Mouse (Mus musculus) midbrain, embryonic 10.5 days (tissue): ENCODE results near the gene Serpina11. TPM values are rescaled to one million over a fixed set of nuclear protein-coding genes. Genes with fewer than 3 reads are reported as not detected.
"Not testable (repeated sequence)": the region's sequence is repeated elsewhere in the genome, so short reads cannot be mapped to it uniquely, and the experiment has no call there.

ENCODE experiments used
- DNase-seq: peaks from one replicate; pipeline ENCODE4 v3.0.0-alpha.2; 2017; ENCODE audit warnings: low spot score
- H3K27ac ChIP-seq: fragments of 300-500 bp; sonication (generic); replicated peaks from 2 replicates; pipeline ENCODE4 v1.5.1; 2016; ENCODE audit warnings: mild to moderate bottlenecking
- H3K27me3 ChIP-seq: fragments of 300-500 bp; sonication (generic); 2 replicates; pipeline ENCODE4 v1.6.1; 2016; ENCODE audit warnings: low read depth, mild to moderate bottlenecking; ENCODE audit not compliant: poor library complexity, severe bottlenecking
- H3K36me3 ChIP-seq: fragments of 300-500 bp; sonication (generic); 2 replicates; pipeline ENCODE4 v1.6.1; 2016; ENCODE audit warnings: mild to moderate bottlenecking, moderate library complexity
- H3K4me1 ChIP-seq: fragments of 300-500 bp; sonication (generic); 2 replicates; pipeline ENCODE4 v1.6.1; 2016
- H3K4me3 ChIP-seq: fragments of 300-500 bp; sonication (generic); 2 replicates; pipeline ENCODE4 v1.5.1; 2016; ENCODE audit warnings: mild to moderate bottlenecking, moderate library complexity
- H3K9me3 ChIP-seq: fragments of 300-500 bp; sonication (generic); replicated peaks from 2 replicates; pipeline ENCODE4 v1.6.1; 2016; ENCODE audit warnings: mild to moderate bottlenecking
- WGBS: fragments of 180-500 bp; shearing (Covaris S2); methylation state at CpG from one replicate; pipeline ENCODE4 v1.1.7; 2016; 5-methylcytosine and 5-hydroxymethylcytosine counted together
- polyA plus RNA-seq: library from polyadenylated mRNA; unstranded; fragments of >200 nt; fragmentation: Nextera tagmentation; extraction: Ambion mirVana; gene quantifications from 2 replicates; pipeline ENCODE4 v1.2.1, GENCODE M21; 2016

The Serpina11 gene
- polyA plus RNA-seq, 1 experiment from 2014 or later, result not detected

GRCm38 (mm10) chr12:103962860-103963259, 26.9 kb downstream of the Serpina11 start:
- peaks cover 43% of the 10 kb centered on the region for H3K9me3 ChIP-seq
- DNase-seq, result no peak
- H3K4me3 ChIP-seq, result no peak overlapping the region
- 94% methylated on average over 8 of the region's 8 CpGs for WGBS
- H3K27ac ChIP-seq, result no peak overlapping the region
- H3K27me3 ChIP-seq, result no peaks in the 10 kb centered on the region
- H3K4me1 ChIP-seq, result no peaks in the 10 kb centered on the region
- no peaks in the 10 kb centered on the region for H3K36me3 ChIP-seq

- Histone ChIP-seq H3K36me3 (no peaks in the 10 kb centered on the region), H3K27ac (no peak overlapping the region), H3K9me3 (peaks cover 43% of the 10 kb centered on the region), H3K4me3 (no peak overlapping the region), H3K4me1 (no peaks in the 10 kb centered on the region), H3K27me3 (no peaks in the 10 kb centered on the region)
- no peak for DNase-seq
- WGBS, result 89% methylated on average over 5 of the region's 5 CpGs
Observed at GRCm38 (mm10) chr12:103962337-103962736, 27.4 kb downstream of the Serpina11 start.

GRCm38 (mm10) chr12:103961716-103962115, 28.0 kb downstream of the Serpina11 start:
- Histone ChIP-seq H3K36me3 (no peaks in the 10 kb centered on the region), H3K4me3 (no peak overlapping the region), H3K27me3 (no peaks in the 10 kb centered on the region), H3K27ac (no peak overlapping the region), H3K4me1 (no peaks in the 10 kb centered on the region), H3K9me3 (peaks cover 43% of the 10 kb centered on the region)
- 82% methylated on average over 1 of the region's 1 CpGs for WGBS
- no peak for DNase-seq

GRCm38 (mm10) chr12:103958798-103959197, 31.0 kb downstream of the Serpina11 start, which contains the start of gene Serpina1e:
TSS of gene Serpina1e (minus strand) at chr12:103958975.
- no peak for DNase-seq
- 76% methylated on average over 3 of the region's 3 CpGs for WGBS
- no peaks in the 10 kb centered on the region for H3K36me3 ChIP-seq
- peaks cover 25% of the 10 kb centered on the region for H3K9me3 ChIP-seq
- no peak within 1 kb of the TSS for H3K4me3 ChIP-seq
- H3K27ac ChIP-seq, result no peak within 1 kb of the TSS
- H3K27me3 ChIP-seq, result no peaks in the 10 kb centered on the region
- H3K4me1 ChIP-seq, result no peaks in the 10 kb centered on the region

- H3K36me3 ChIP-seq, H3K27ac ChIP-seq, H3K4me1 ChIP-seq, DNase-seq, H3K4me3 ChIP-seq, H3K27me3 ChIP-seq: not testable (repeated sequence)
- peaks cover 13% of the 10 kb centered on the region for H3K9me3 ChIP-seq
- WGBS, result 89% methylated on average over 2 of the region's 2 CpGs
Observed at GRCm38 (mm10) chr12:103956555-103956954, 33.2 kb downstream of the Serpina11 start.

- not testable (repeated sequence) for H3K27ac ChIP-seq, H3K4me3 ChIP-seq, H3K36me3 ChIP-seq, DNase-seq, H3K27me3 ChIP-seq, H3K4me1 ChIP-seq
- WGBS, result 79% methylated on average over 3 of the region's 3 CpGs
- H3K9me3 ChIP-seq, result peaks cover 16% of the 10 kb centered on the region
Observed at GRCm38 (mm10) chr12:103952972-103953371, 36.8 kb downstream of the Serpina11 start.

- peaks cover 47% of the 10 kb centered on the region for H3K9me3 ChIP-seq
- no peak overlapping the region for H3K27ac ChIP-seq
- H3K36me3 ChIP-seq, result no peaks in the 10 kb centered on the region
- WGBS, result 86% methylated on average over 4 of the region's 4 CpGs
- no peaks in the 10 kb centered on the region for H3K27me3 ChIP-seq
- no peak for DNase-seq
- no peak overlapping the region for H3K4me3 ChIP-seq
- H3K4me1 ChIP-seq, result no peaks in the 10 kb centered on the region
Observed at GRCm38 (mm10) chr12:103946243-103946642, 43.5 kb downstream of the Serpina11 start.

Other genes with a start within 250 kb of the Serpina11 start
- not detected in 2 replicates for gene Serpina1d, start 216.4 kb downstream of the Serpina11 start, polyA plus RNA-seq
- 0.09 TPM in 1 of 2 replicates, not detected in the other for gene Serpina1b, start 159.6 kb downstream of the Serpina11 start, polyA plus RNA-seq
- not detected in 2 replicates for gene Serpina1a, start 126.4 kb downstream of the Serpina11 start, polyA plus RNA-seq
- gene Serpina1c, start 85.1 kb downstream of the Serpina11 start, polyA plus RNA-seq, result not detected in 2 replicates
- not detected in 2 replicates for gene Serpina1e, start 31.0 kb downstream of the Serpina11 start, polyA plus RNA-seq
- gene Serpina9, start 23.8 kb upstream of the Serpina11 start, polyA plus RNA-seq, result not detected in 2 replicates
- not detected in 2 replicates for gene Serpina12, start 54.5 kb upstream of the Serpina11 start, polyA plus RNA-seq
- not detected in 2 replicates for gene Serpina5, start 111.2 kb upstream of the Serpina11 start, polyA plus RNA-seq
- gene Serpina3a, start 122.8 kb upstream of the Serpina11 start, polyA plus RNA-seq, result not detected in 2 replicates
- not detected in 2 replicates for gene Serpina3b, start 138.0 kb upstream of the Serpina11 start, polyA plus RNA-seq
- not detected in 2 replicates for gene Serpina3c, start 163.9 kb upstream of the Serpina11 start, polyA plus RNA-seq
- gene Serpina3f, start 224.6 kb upstream of the Serpina11 start, polyA plus RNA-seq, result 0.27 and 0.30 TPM in 2 replicates
- gene Serpina3g, start 246.3 kb upstream of the Serpina11 start, polyA plus RNA-seq, result 0.25 TPM in 1 of 2 replicates, not detected in the other